Mouse (Mus musculus): ENCODE data around the gene Zfp319. TPM values are rescaled to one million over a fixed set of nuclear protein-coding genes. Genes with fewer than 3 reads are reported as not detected.

Zfp319 gene
- polyA plus RNA-seq, 1 experiment: not detected

- peak overlapping the region; percentile 72 for H3K4me3 ChIP-seq (ENCODE audit: insufficient read depth, low read depth, low read length)
- H3K4me1 ChIP-seq (ENCODE audit: control insufficient read depth, insufficient read depth, low read length): peaks cover 34% of the 10 kb centered on the region
- TF ChIP-seq CTCF (IDR thresholded peaks at IDR 0.05; ENCODE audit: insufficient read depth, low read depth, low read length) (no peak), POLR2A (IDR thresholded peaks at IDR 0.05; ENCODE audit: insufficient read depth, low read depth, low read length) (peak; percentile 11; the same call in 1 of the 2 replicates)
- H3K27ac ChIP-seq (ENCODE audit: insufficient read depth, low read depth, low read length): no peak overlapping the region
- WGBS: 8% methylated on average over 62 of the region's 62 CpGs
Measured at GRCm38 (mm10) chr8:95352871-95353866, 21.4 kb upstream of the Zfp319 start.

- Histone ChIP-seq H3K4me1 (ENCODE audit: control insufficient read depth, insufficient read depth, low read length) (peaks cover 34% of the 10 kb centered on the region), H3K4me3 (ENCODE audit: insufficient read depth, low read depth, low read length) (peak within 1 kb of the TSS; percentile 72), H3K27ac (ENCODE audit: insufficient read depth, low read depth, low read length) (no peak within 1 kb of the TSS)
- TF ChIP-seq CTCF (IDR thresholded peaks at IDR 0.05; ENCODE audit: insufficient read depth, low read depth, low read length) (no peak), POLR2A (IDR thresholded peaks at IDR 0.05; ENCODE audit: insufficient read depth, low read depth, low read length) (0 out of 2 replicates have a peak, but pooled peaks have one; percentile 27)
- under 1% methylated on average over 79 of the region's 80 CpGs for WGBS
Measured at GRCm38 (mm10) chr8:95352151-95352870, 20.6 kb upstream of the Zfp319 start, which contains the start of gene Mmp15. Mmp15 (plus strand) TSS chr8:95352268.

DNA sequence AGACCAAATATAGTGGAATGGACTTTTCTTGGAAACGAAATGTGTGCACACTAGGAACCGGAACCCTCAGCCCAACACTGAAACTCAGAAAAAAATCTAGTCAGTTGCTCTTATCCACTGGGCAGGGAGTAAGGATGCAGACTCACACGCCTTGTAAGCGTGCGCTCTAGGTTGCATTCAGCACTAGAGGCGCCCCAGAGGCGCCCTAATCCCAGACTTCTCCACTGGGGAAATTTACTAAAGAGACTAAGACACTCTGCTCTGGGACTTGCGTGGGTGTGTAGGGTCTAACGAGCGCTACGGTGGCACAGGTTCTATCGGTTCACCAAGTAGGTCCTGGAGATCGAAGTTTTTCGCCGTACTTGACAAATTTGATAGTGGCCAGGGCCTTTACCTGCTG lies 19.7 kb upstream of the Zfp319 start:
- 3% methylated on average over 15 of the region's 15 CpGs for WGBS
- Histone ChIP-seq H3K27ac (ENCODE audit: insufficient read depth, low read depth, low read length) (no peak overlapping the region), H3K4me1 (ENCODE audit: control insufficient read depth, insufficient read depth, low read length) (peaks cover 37% of the 10 kb centered on the region), H3K4me3 (ENCODE audit: insufficient read depth, low read depth, low read length) (no peak overlapping the region)
- TF ChIP-seq POLR2A (IDR thresholded peaks at IDR 0.05; ENCODE audit: insufficient read depth, low read depth, low read length) (no peak), CTCF (IDR thresholded peaks at IDR 0.05; ENCODE audit: insufficient read depth, low read depth, low read length) (no peak)

DNA sequence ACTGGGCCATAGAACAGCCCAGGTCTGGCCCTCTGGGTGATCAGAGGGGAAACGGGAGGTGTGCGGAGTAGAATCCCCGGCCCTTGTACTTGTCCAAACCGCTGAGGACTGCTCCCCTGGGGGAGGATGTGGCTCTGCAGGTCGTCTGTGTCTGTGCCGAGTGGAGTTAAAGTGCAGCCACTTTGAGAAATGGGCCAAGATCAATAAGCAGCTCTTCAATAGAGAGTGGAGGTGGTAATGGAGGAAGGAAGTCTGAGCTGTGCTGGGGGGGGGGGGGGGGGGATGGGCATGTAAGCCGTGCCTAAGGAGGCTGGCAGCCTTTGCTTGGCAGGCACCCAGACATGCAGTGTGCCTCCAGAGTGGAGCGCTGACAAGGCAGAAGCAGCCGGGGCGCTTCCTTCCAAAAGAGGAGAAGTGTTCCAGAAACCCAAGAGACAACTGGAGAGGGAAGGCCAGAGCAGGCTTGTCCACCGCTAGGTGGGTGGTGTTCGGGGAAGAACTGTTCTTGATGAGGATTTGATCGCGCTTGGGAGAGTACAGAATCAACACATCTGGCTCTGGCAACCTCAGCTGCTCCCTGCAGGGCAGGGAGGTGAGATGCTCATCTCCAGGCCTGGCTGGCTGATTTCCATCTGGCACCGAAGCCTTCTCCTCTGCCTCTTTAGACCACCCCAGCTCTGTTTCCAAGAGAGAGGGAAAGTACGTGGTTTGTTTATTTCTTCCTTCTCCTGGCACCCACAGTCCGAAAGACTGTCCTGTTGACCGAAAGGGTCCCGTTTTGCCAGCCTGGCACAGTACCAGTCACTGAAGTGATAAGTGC lies 17.3 kb upstream of the Zfp319 start:
- 18% methylated on average over 19 of the region's 19 CpGs for WGBS
- no peak overlapping the region for H3K27ac ChIP-seq (ENCODE audit: insufficient read depth, low read depth, low read length)
- no peak for TF ChIP-seq POLR2A (IDR thresholded peaks at IDR 0.05; ENCODE audit: insufficient read depth, low read depth, low read length)
- TF ChIP-seq CTCF (IDR thresholded peaks at IDR 0.05; ENCODE audit: insufficient read depth, low read depth, low read length): no peak
- peaks cover 34% of the 10 kb centered on the region for H3K4me1 ChIP-seq (ENCODE audit: control insufficient read depth, insufficient read depth, low read length)
- H3K4me3 ChIP-seq (ENCODE audit: insufficient read depth, low read depth, low read length): no peak overlapping the region

- no peak overlapping the region for H3K27ac ChIP-seq (ENCODE audit: insufficient read depth, low read depth, low read length)
- TF ChIP-seq CTCF (IDR thresholded peaks at IDR 0.05; ENCODE audit: insufficient read depth, low read depth, low read length): no peak
- no peak for TF ChIP-seq POLR2A (IDR thresholded peaks at IDR 0.05; ENCODE audit: insufficient read depth, low read depth, low read length)
- no peak overlapping the region for H3K4me3 ChIP-seq (ENCODE audit: insufficient read depth, low read depth, low read length)
- H3K4me1 ChIP-seq (ENCODE audit: control insufficient read depth, insufficient read depth, low read length): peaks cover 28% of the 10 kb centered on the region
- WGBS: 72% methylated on average over 2 of the region's 2 CpGs
Measured at GRCm38 (mm10) chr8:95348356-95348755, 16.6 kb upstream of the Zfp319 start.

DNA sequence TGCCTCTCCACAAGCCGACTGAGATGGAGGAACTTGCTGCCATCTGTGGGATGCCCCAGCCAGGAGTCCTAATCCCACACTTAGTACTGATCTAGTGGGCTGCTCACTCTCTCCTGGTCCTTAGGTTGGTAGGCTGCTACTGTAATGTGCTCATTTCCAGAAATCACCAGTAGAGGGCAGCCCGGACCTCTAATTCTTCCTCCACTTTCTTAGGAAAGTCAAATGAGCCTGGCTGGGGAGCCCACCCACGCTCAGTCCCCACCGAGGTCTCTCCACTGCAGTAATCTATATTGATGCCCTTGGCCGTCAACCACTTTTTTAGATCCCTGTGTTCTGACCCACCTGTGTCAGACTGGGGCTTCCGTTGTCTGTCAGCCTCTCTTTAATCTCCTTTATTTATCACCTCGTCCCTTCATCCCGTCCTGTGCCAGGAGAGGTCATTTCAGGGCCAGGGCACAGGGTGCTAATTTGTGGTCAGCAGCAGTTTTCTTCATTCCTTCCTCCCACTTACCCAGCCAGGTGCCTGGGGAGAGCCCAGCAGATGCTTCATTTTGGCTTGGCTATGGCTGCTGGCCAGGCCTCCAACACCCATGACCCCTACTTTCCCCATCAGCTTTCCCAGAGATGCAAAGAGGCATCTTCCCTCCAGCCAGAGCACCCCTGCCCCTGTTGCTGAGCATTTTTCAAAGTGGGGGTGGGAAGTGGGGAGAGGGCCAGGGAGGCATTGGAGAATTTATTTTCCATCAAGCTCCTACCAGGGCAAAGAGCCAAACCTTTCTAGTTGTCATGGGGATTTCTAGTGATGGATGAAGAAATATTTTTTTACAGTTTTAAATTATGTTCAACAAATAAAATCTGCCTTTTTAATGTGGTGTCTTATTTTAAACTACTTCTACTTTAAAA lies 15.1 kb upstream of the Zfp319 start:
- Histone ChIP-seq H3K4me3 (ENCODE audit: insufficient read depth, low read depth, low read length) (no peak overlapping the region), H3K27ac (ENCODE audit: insufficient read depth, low read depth, low read length) (no peak overlapping the region), H3K4me1 (ENCODE audit: control insufficient read depth, insufficient read depth, low read length) (peaks cover 19% of the 10 kb centered on the region)
- WGBS: 33% methylated on average over 8 of the region's 8 CpGs
- no peak for TF ChIP-seq POLR2A (IDR thresholded peaks at IDR 0.05; ENCODE audit: insufficient read depth, low read depth, low read length)
- TF ChIP-seq CTCF (IDR thresholded peaks at IDR 0.05; ENCODE audit: insufficient read depth, low read depth, low read length): peak; percentile 37; the same call in 1 of the 2 replicates

DNA sequence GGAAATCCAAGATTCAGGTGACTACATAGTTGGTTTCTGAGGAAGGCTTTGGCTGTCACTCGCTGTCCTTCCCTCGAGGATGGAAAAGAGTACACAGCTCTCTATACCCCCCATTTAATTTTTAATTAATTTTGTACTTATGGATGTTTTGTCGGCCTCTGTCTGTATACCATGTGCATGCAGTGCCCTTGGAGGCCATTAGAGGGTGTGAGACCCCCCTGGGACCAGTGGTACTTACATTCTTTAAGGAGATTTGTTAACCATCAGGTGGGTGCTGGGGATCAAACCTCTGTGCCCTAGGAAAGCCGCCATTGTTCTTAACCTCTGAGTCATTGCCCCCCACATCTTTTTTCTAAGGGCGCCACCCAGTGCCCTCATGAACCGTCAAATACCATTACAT lies 12.9 kb upstream of the Zfp319 start:
- no peak for TF ChIP-seq POLR2A (IDR thresholded peaks at IDR 0.05; ENCODE audit: insufficient read depth, low read depth, low read length)
- no peak for TF ChIP-seq CTCF (IDR thresholded peaks at IDR 0.05; ENCODE audit: insufficient read depth, low read depth, low read length)
- no peak overlapping the region for H3K4me3 ChIP-seq (ENCODE audit: insufficient read depth, low read depth, low read length)
- 77% methylated on average over 6 of the region's 6 CpGs for WGBS
- no peak overlapping the region for H3K27ac ChIP-seq (ENCODE audit: insufficient read depth, low read depth, low read length)
- H3K4me1 ChIP-seq (ENCODE audit: control insufficient read depth, insufficient read depth, low read length): peaks cover 16% of the 10 kb centered on the region
